Mouse (Mus musculus) midbrain, embryonic 12.5 days (tissue): ENCODE measurements around the gene Samd8. TPM values are rescaled to one million over a fixed set of nuclear protein-coding genes. Genes with fewer than 3 reads are reported as not detected.

Experiments used
- ATAC-seq: fragments of 200-750 bp; cut with Nextera tagmentation; 2 replicates; pipeline ENCODE4 v1.8.0; 2017; ENCODE audit warnings: low read depth, moderate TSS enrichment, moderate library complexity; ENCODE audit not compliant: low FRiP score
- H3K27ac ChIP-seq: fragments of 300-500 bp; sonication (generic); replicated peaks from 2 replicates; pipeline ENCODE4 v1.5.1; 2016; ENCODE audit warnings: mild to moderate bottlenecking
- H3K27me3 ChIP-seq: fragments of 300-500 bp; sonication (generic); 2 replicates; pipeline ENCODE4 v1.6.1; 2016; ENCODE audit warnings: mild to moderate bottlenecking
- H3K36me3 ChIP-seq: fragments of 300-500 bp; sonication (generic); 2 replicates; pipeline ENCODE4 v1.6.1; 2016
- H3K4me1 ChIP-seq: fragments of 300-500 bp; sonication (generic); 2 replicates; pipeline ENCODE4 v1.6.1; 2016
- H3K4me2 ChIP-seq: fragments of 300-500 bp; sonication (generic); replicated peaks from 2 replicates; pipeline ENCODE4 v1.6.1; 2016; ENCODE audit warnings: mild to moderate bottlenecking, moderate library complexity
- H3K4me3 ChIP-seq: fragments of 300-500 bp; sonication (generic); 2 replicates; pipeline ENCODE4 v1.5.1; 2016; ENCODE audit warnings: mild to moderate bottlenecking
- H3K9ac ChIP-seq: fragments of 300-500 bp; sonication (generic); replicated peaks from 2 replicates; pipeline ENCODE4 v1.6.1; 2016; ENCODE audit warnings: mild to moderate bottlenecking, moderate library complexity
- H3K9me3 ChIP-seq: fragments of 300-500 bp; sonication (generic); 2 replicates; pipeline ENCODE4 v1.6.1; 2016; ENCODE audit warnings: mild to moderate bottlenecking
- WGBS: fragments of 180-500 bp; shearing (Covaris S2); methylation state at CpG from one replicate; pipeline ENCODE4 v1.1.7; 2016; 5-methylcytosine and 5-hydroxymethylcytosine counted together
- polyA plus RNA-seq: library from polyadenylated mRNA; unstranded; fragments of >200 nt; fragmentation: Nextera tagmentation; extraction: Ambion mirVana; gene quantifications from 2 replicates; pipeline ENCODE4 v1.2.1, GENCODE M21; 2016

The Samd8 gene
- 14.3 and 15.4 TPM in 2 replicates for polyA plus RNA-seq

DNA sequence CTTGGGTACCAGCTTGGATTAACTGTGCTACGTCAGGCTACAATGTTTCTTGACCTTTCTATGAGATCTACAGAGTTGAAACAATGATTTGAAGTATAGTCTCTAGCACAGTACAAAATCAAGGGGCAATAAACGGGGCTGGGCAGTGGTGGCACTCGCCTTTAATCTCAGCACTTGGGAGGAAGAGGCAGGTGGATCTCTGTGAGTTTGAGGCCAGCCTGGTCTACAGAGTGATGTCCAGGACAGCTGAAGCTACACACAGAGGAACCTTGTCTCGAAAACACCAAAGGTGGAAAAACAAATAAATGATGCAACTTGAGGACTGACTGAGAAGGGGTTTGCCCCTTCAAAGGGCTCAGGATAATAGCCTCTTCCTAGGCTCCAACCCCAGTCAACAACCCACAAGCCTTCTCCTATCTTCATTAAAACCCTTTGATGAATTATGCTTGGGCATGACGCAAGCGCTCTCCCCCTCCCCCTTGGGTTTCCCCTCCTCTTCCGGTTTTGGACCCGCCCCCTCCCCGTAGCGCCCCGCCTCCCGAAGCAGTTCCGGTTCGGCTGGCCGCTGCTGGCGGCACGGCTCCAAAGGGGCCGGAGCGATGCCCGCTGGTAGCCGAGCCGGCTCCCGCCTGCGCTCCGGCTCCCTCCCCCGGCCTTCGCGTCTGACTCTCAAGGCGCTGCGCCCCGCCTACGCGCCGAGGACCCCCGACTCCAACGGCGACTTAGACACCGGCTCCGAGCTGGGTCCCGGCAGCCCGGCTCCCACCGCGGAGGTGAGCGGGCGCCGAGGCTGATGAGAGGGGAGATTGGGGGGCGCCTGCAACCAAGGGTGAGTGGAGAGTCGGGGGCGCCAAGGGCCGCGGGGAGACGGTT is at the start of gene Samd8:
Samd8 (plus strand) TSS at position 524 of the 873 bp plus-strand sequence.
- peak within 1 kb of the TSS; percentile 77 for H3K4me3 ChIP-seq
- peak; percentile 88 for ATAC-seq
- H3K9ac ChIP-seq: peak within 1 kb of the TSS; percentile 87
- H3K27me3 ChIP-seq: no peaks in the 10 kb centered on the region
- H3K4me1 ChIP-seq: peaks cover 16% of the 10 kb centered on the region
- H3K27ac ChIP-seq: peak within 1 kb of the TSS; percentile 84
- H3K4me2 ChIP-seq: peak within 1 kb of the TSS; percentile 71
- no peaks in the 10 kb centered on the region for H3K9me3 ChIP-seq
- WGBS: 6% methylated on average over 51 of the region's 52 CpGs
- no peaks in the 10 kb centered on the region for H3K36me3 ChIP-seq

DNA sequence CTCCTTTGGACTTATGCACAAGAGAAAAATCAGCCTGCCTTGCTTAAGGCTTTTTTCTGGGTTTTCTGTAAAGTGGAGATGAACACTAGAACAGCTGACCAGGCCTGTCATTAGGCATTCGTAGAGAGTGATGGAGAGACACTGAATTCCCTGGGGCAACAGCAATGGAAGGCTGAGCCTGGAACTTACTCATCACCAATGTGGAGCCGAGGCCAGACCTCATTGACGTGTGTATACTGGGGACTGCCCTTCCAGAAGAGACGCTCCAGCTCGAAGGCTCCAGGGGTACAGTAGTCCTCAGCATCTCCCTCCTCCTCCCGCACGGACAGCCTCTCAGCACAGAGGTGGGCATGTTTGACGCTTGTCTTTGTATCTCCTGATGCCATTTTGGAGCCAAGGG is 47.6 kb upstream of the Samd8 start:
- Histone ChIP-seq H3K27me3 (no peaks in the 10 kb centered on the region), H3K36me3 (no peaks in the 10 kb centered on the region), H3K4me2 (no peak overlapping the region), H3K4me1 (peaks cover 11% of the 10 kb centered on the region), H3K9me3 (no peaks in the 10 kb centered on the region), H3K27ac (no peak overlapping the region), H3K9ac (no peak overlapping the region), H3K4me3 (no peak overlapping the region)
- WGBS: 94% methylated on average over 8 of the region's 8 CpGs
- no peak for ATAC-seq

- no peak overlapping the region for H3K27ac ChIP-seq
- H3K4me2 ChIP-seq: no peak overlapping the region
- no peaks in the 10 kb centered on the region for H3K27me3 ChIP-seq
- ATAC-seq: no peak
- WGBS: 78% methylated on average over 5 of the region's 5 CpGs
- H3K36me3 ChIP-seq: no peaks in the 10 kb centered on the region
- no peak overlapping the region for H3K4me3 ChIP-seq
- no peak overlapping the region for H3K9ac ChIP-seq
- no peaks in the 10 kb centered on the region for H3K9me3 ChIP-seq
- peaks cover 11% of the 10 kb centered on the region for H3K4me1 ChIP-seq
Observed at GRCm38 (mm10) chr14:21703255-21703654, 47.1 kb upstream of the Samd8 start.

GRCm38 (mm10) chr14:21705462-21705861 is 44.9 kb upstream of the Samd8 start:
- H3K36me3 ChIP-seq: no peaks in the 10 kb centered on the region
- H3K4me2 ChIP-seq: no peak overlapping the region
- H3K4me3 ChIP-seq: no peak overlapping the region
- peaks cover 11% of the 10 kb centered on the region for H3K4me1 ChIP-seq
- no peak for ATAC-seq
- H3K27ac ChIP-seq: no peak overlapping the region
- WGBS: 93% methylated on average over 2 of the region's 2 CpGs
- H3K9me3 ChIP-seq: no peaks in the 10 kb centered on the region
- H3K27me3 ChIP-seq: no peaks in the 10 kb centered on the region
- H3K9ac ChIP-seq: no peak overlapping the region

- Histone ChIP-seq H3K27me3 (no peaks in the 10 kb centered on the region), H3K4me1 (peaks cover 11% of the 10 kb centered on the region), H3K4me3 (no peak overlapping the region), H3K9ac (no peak overlapping the region), H3K27ac (peak overlapping the region; percentile 15; the same call in 1 of the 2 replicates), H3K9me3 (no peaks in the 10 kb centered on the region), H3K36me3 (no peaks in the 10 kb centered on the region), H3K4me2 (no peak overlapping the region)
- WGBS: 51% methylated on average over 12 of the region's 12 CpGs
- ATAC-seq: no peak
Observed at GRCm38 (mm10) chr14:21706759-21707571, 43.4 kb upstream of the Samd8 start.

DNA sequence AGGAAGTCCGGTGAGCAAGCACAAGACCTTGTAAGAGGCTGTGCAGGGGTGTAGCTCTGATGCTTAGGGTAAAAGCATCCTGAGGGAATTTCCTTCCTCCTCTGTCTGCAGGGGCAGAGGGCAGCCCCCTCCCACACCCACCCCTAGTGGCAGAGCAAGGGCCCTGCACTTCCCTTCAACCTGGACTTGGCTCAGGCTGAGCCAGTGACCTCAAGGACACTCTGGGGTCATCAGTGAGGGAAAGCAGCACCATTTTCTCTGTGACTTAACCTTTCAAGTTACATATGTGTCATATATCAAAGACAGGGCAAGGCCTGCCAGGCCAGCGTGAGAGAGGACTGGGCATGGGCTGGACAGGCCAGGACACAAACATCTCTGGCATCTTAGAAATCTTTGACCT is 40.8 kb upstream of the Samd8 start:
- no peak overlapping the region for H3K4me3 ChIP-seq
- ATAC-seq: no peak
- WGBS: 55% methylated on average over 2 of the region's 2 CpGs
- no peaks in the 10 kb centered on the region for H3K9me3 ChIP-seq
- peaks cover 6% of the 10 kb centered on the region; the same call in 1 of the 2 replicates for H3K27me3 ChIP-seq
- H3K9ac ChIP-seq: no peak overlapping the region
- H3K27ac ChIP-seq: no peak overlapping the region
- no peaks in the 10 kb centered on the region for H3K36me3 ChIP-seq
- H3K4me2 ChIP-seq: no peak overlapping the region
- peaks cover 11% of the 10 kb centered on the region for H3K4me1 ChIP-seq

GRCm38 (mm10) chr14:21711231-21711630 is 39.1 kb upstream of the Samd8 start:
- peaks cover 6% of the 10 kb centered on the region for H3K27me3 ChIP-seq
- no peaks in the 10 kb centered on the region for H3K9me3 ChIP-seq
- no peak overlapping the region for H3K4me2 ChIP-seq
- no peak overlapping the region for H3K27ac ChIP-seq
- peaks cover 11% of the 10 kb centered on the region for H3K4me1 ChIP-seq
- H3K4me3 ChIP-seq: no peak overlapping the region
- no peak overlapping the region for H3K9ac ChIP-seq
- WGBS: 91% methylated on average over 2 of the region's 2 CpGs
- H3K36me3 ChIP-seq: no peaks in the 10 kb centered on the region
- no peak for ATAC-seq

DNA sequence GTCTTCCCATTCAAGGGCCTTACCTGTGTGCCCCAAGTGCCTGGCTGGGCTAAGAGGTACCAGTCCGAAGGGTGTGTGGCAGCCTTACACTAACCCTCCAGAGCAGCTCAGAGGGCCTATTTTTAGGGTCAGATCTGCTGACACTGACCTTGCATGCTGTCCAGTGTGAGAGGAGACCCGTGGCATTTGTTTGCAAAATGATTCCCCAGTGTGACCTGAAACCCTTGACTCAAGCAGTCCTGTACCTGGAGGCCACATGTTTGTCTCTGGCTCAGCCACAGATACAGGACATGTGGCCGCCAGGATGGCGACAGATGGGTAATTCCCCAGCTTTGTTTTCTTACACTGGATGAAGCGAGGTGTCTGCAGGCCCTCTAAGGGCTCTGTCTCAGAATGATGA is 35.8 kb upstream of the Samd8 start, which contains the start of gene Dupd1:
Dupd1 (minus strand) TSS at position 91 of the 400 bp plus-strand sequence.
- H3K27me3 ChIP-seq: peaks cover 6% of the 10 kb centered on the region
- no peak within 1 kb of the TSS for H3K4me3 ChIP-seq
- no peak within 1 kb of the TSS for H3K9ac ChIP-seq
- H3K36me3 ChIP-seq: no peaks in the 10 kb centered on the region
- H3K4me2 ChIP-seq: no peak within 1 kb of the TSS
- ATAC-seq: no peak
- H3K27ac ChIP-seq: no peak within 1 kb of the TSS
- WGBS: 73% methylated on average over 5 of the region's 5 CpGs
- H3K4me1 ChIP-seq: peaks cover 2% of the 10 kb centered on the region; the same call in 1 of the 2 replicates
- no peaks in the 10 kb centered on the region for H3K9me3 ChIP-seq

- Histone ChIP-seq H3K36me3 (no peaks in the 10 kb centered on the region), H3K9ac (no peak overlapping the region), H3K4me2 (no peak overlapping the region), H3K27ac (no peak overlapping the region), H3K27me3 (peaks cover 20% of the 10 kb centered on the region), H3K9me3 (0 out of 2 replicates have a peak, but pooled peaks cover 5% of the 10 kb centered on the region), H3K4me3 (no peak overlapping the region), H3K4me1 (peaks cover 15% of the 10 kb centered on the region)
- no peak for ATAC-seq
- WGBS: 70% methylated on average over 17 of the region's 17 CpGs
Observed at GRCm38 (mm10) chr14:21719646-21720383, 30.5 kb upstream of the Samd8 start.

- 75% methylated on average over 4 of the region's 4 CpGs for WGBS
- Histone ChIP-seq H3K4me1 (peaks cover 15% of the 10 kb centered on the region), H3K9me3 (0 out of 2 replicates have a peak, but pooled peaks cover 5% of the 10 kb centered on the region), H3K4me3 (no peak overlapping the region), H3K27me3 (peaks cover 28% of the 10 kb centered on the region), H3K4me2 (no peak overlapping the region), H3K27ac (no peak overlapping the region), H3K9ac (no peak overlapping the region), H3K36me3 (no peaks in the 10 kb centered on the region)
- no peak for ATAC-seq
Observed at GRCm38 (mm10) chr14:21720430-21721205, 29.7 kb upstream of the Samd8 start.
